Mouse (Mus musculus) urinary bladder, postnatal 10 days (tissue): ENCODE measurements around the gene Akr1c13.
"Not testable (repeated sequence)": the region's sequence is repeated elsewhere in the genome, so short reads cannot be mapped to it uniquely, and the experiment has no call there.

Source experiments
- DNase-seq: peaks from one replicate; pipeline ENCODE4 v3.0.0; 2022; ENCODE audit warnings: low spot score

Gene Akr1c13

DNA sequence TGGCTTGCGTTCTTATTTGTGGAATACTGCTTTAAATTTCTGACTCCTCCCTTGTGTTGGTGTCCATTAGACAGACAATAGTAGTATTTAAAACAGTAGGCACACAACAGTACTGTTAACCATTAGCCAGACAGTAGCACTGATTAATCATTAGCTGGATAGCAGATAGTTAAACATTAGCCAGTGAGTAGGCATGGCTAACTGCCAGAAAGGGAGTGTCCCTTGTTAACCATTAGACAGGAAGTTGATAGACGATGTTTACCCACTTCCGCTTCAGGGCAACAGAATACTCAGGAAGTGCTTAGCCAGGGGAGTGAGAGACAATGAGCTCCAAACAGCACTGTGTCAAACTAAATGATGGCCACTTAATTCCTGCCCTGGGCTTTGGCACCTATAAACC, at the start of gene Akr1c13:
Akr1c13 (plus strand) TSS at position 247 of the 400 bp plus-strand sequence.
- DNase-seq = no peak

DNA sequence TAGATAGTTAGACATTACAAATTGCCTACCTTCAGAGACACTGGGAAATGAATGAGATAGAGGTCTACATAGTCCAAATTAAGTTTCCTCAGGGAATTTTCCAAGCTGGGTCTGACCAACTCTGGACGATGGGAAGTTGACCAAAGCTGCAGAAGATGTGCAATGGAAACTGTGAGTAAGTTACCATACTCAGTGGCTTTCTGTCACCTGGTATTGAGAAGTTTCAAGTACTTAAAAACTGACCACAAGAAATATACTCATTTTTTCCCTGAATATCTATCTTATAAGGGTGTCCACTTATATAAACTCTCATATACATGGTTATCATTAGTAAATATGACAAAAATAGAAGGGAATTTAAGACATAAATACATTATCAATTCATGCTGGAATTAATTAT, 46.7 kb upstream of the Akr1c13 start:
- DNase-seq = no peak

DNA sequence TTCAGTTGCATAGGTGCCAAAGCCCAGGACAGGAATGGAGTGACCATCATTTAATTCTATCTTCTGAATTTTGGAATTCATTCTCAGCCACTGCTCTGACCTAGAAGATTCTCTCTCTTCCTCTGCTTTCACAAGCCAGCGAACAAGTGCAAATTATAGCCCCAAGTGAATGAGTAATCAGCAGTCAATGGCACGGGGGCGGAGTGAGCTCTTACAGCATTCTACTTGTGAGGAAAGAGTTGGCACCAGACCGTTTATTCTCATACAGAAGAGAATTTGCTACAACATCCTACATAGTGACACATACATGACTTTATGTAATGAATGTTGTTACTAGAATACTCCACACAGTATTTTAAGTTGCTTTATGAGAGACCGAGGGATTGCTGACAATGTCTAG, 40.4 kb upstream of the Akr1c13 start, which contains the start of gene Akr1c18:
Akr1c18 (minus strand) TSS at position 137 of the 400 bp plus-strand sequence.
- DNase-seq = no peak

DNA sequence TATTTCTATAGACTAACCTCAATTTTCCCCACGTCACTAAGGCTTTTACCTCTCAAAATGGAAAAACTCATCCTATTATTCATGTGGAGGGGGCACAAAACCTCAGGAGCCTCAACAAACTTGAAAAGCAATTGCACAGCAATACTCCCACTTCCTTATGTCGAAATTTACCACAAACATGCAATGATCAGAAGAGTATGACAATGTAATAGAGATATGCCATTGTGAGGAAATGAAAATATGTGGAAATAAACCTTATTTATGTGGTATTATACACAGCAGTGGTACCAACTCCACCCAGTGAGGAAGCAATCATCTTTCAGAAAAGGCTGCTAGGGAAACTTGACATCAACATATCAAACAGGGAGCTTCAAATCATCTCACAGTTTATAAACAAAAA, 38.0 kb upstream of the Akr1c13 start:
- DNase-seq = no peak

DNA sequence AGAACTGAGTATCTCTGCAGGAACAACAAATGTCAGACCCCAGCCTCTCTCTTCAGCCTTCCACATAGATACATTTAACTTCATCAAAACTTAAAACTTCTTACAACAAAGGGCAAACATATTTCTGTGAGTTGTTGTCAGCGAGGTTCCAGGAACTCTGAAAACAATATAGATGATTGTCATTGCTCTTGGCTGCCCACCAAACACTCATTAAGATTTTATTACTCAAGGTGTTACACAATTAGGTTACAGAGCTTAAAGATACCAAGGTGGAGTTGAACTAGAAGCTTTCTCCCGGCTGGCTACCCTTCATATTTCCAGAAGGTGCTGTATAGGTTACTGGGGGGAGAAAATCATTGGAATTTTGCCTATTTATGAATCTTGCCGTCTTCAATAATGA, 37.4 kb upstream of the Akr1c13 start:
- DNase-seq = no peak

DNA sequence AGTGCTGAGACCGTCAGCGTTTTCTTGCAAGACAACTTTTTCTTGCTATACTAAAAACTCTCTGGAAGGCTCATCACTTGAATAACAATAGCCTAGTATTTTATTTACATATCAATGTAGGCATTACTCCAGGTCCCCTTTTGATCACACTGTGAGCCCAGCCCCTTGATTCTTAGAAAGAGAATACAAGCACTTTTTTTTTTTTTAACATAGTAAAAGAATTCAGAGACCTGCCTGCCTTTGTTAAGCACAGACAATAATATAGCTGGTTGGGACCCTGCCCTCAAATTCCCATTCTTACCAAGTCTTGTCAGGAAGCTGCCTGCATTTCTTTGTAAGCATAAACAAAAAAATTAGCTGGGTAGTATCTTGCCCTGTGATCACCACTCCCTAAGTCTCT, 35.7 kb upstream of the Akr1c13 start:
- DNase-seq = no peak

DNA sequence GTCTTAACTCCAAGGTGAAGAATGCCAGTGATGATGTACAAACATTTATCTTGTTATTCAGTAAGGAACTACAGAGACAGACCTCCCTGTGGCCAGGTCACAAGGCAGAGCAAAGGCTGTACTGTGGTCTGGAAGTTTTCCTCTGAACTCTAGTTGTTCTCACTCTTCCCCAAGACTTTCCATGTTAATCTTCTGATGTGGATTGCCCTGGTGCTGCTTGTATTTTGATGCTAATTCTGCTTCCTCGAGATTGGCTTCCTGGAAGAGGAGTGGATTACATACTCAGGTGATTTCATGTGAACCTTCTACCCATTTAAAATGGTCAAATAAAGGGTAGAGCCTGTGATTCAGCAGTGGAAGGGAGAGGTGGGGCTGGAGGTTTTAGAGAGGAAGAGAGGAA, 22.9 kb upstream of the Akr1c13 start:
- DNase-seq = no peak

DNA sequence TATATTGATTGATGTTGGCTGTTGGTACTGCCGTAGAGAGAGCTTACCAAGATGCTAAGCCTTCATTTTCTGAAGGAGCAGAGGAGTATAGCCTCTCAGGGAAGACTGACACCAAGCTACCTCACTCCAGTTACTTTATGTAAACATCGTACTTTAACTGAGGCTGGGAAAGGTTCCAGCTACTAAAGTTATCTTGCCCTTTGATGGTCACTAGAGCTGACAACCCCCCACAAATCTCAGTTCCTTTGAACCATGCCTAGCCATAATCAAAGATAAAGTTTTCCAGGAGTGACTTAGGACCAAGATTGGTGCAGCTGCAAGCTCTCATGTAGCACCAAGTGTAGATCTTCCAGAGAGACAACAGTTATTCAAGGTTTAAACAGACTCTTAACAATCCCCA, 18.0 kb upstream of the Akr1c13 start:
- DNase-seq = no peak

DNA sequence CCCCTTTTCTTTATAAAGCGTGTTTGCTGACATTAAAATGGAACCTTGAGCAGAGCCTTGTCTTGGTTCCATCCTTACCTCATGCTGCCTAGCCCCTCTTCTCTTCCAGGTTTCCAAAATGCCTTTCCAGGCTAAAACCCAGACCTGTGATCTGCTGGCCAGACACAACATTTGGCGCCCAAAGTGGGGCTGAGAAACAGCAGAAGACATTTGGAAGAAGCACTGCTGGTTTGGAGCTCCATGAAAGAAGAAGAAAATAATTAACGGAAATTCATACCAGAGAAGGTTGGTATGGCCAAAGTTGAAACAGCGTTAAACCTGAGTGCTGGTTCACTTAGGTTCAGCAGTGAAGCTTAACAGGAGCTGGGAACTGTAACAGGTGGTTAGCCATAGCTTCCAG, 9.6 kb upstream of the Akr1c13 start:
- not testable (repeated sequence) for DNase-seq

DNA sequence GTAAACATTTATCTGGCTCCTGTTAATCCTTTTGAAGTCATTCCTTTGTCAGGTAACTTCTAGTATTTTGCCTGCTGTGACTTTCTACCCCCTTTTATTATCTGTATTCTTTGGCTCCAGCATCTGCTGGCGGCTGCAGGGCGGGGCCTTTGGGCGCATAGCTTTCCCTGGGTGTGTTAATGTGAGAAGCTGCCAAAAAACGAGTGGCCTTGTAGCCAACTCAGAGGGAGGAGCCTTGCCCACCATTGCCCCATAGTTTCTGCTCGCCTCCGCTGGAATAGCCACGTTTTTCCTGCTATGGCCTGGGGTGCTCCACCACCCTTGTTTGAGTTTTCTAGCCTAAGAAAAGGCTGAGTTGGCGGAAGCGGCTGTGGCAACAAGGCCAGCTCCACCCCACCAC, 7.8 kb upstream of the Akr1c13 start:
- no peak for DNase-seq

DNA sequence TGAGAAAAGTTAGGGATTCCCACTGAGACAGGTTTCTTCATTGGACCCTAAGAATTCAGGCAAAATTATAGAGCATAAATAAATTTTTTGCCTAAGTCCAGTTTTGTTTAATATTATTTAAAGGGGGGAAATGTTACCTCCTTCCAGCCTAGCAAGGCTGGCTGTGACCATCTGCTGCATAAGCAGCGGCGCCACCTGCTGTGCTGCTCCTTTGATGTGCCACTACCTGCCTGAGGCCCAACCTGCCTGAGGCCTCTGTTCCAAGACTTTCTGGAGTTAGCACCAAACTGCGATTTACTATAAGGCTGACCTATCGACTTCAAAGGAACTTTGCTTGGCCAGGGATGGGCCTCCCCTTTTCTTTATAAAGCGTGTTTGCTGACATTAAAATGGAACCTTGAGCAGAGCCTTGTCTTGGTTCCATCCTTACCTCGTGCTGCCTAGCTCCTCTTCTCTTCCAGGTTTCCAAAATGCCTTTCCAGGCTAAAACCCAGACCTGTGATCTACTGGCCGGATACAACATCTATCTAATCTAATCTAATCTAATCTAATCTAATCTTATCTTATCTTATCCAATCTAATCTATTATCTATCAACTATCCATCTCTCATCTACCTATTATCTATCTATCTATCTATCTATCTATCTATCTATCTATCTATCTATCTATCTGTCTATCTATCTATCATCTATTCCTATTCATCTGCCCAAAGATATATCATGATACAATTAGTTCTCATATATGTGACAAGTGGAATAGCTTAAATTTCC, 4.1 kb upstream of the Akr1c13 start:
- not testable (repeated sequence) for DNase-seq

DNA sequence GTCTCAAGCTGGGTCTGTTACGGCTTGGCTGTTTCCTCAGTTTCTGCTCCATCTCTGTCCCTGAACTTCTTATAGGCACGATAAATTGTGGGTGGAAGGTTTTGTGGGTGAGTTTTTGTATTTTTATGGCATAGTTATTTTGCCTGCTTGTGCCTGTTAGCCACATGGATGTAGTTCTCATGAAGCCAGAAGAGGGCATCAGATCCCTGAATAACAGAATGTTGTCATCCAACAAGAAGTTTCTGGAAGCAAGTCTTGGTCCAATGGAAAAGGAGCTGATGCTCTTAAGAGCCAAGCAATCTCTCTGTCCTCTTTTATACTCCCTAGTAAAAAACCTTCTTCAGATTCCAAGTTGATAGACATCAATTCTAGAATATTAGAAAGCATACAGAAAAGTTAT, 2.8 kb upstream of the Akr1c13 start:
- no peak for DNase-seq

DNA sequence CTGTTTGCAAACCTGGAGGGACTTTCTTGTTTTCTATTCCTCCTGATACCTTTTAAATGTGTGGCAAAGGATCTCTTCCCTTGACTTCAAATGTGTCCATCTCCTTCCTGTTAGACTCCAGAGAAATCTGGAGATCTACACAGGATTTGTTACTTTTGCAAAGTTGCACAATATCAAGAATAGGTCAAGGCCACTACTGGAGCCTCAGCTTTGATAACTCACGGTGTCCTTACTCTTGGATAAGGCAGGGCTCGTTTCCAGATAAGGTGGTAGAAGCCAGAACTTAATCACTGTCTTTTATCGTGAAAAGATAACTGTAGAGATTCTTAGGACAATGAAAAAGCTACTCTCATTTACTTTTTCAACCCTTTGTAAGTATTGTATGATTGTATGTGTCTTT, 1.6 kb downstream of the Akr1c13 start:
- no peak for DNase-seq

DNA sequence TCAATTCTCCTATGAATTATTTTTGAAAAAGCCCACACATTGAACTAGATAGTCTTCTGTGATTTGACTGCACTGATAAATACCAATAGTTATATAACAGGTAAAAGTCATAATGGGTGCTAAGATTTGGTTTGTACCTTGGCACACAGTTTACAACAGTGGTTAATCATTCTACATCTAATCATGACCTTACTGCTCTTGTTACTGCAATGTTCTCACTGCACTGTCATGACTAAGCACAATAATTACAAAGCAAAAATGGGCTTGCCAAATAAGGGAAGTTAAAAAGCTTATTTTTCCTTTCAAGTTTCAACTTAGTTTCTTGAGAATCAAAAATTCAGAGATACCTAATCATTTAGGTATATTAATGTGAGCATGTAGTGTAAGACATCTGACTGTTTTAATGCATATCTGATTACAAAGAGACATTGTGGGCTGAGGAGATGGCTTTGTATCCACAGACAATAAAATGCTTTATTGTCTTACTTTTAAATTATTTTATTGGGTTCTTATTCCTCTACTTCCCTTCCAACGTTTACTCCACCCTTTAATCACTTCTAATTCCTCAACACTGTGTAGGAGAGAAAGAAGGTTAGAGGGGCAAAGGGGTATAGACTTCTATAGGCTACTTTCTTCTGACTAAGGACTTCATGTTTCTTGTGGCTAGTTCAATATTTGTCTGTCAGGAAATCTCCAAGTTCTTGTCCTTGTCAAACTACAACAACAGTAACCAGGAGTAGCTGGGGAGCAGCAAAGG, 15.4 kb downstream of the Akr1c13 start:
- no peak for DNase-seq

DNA sequence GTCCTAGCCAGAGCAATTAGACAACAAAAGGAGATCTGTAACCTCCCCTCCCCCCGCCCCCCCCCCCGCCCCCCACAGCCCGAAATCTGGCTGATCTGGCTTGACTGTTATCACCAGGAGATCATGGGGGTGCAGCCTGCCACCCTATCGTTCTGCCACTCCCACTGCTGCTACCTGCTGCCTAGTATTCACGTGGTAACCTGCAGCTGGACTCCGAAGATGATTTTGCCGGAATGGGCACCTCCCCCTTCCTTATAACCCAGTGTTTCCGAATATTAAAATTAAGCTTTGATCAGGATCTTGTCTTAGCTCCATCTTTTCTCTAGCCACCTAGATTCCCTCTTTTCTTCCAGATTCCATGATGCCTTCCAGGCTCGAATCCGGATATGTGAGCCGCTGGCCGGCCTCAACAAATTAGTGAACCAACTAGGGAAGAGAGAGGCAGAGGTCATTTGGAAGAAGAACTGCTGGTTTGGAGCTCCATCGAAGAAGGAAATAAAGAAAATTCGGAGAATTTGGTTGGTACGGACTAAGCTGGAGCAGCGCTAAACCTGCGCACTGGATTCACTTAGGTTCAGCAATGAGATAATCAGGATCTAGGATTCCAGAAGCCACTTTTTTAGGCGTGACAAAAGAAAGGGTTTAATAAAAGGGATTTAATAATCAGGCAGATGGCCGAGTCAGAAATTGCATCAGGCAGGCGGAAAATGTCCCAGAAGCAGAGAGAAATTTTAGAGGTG, 20.8 kb downstream of the Akr1c13 start:
- DNase-seq = no peak

DNA sequence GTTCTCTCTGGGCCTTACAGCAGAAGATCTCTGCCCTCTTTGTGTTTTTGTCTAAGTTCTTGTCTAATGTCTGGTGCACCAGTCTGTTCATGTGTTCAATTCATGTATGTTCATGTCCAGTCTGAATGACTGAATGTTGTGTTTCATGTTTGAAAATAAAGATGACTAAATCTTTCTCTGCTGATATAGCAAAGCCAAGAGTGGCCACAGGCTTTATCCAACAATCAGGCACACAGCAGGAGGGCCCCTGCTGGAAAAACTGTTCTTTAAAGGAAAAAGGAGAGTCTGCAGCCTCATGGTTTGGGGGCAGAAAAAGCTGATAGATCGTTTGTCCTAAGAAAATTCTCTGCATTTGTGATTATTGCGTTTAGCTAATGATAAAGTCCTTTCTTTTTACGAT, 21.4 kb downstream of the Akr1c13 start:
- no peak for DNase-seq

DNA sequence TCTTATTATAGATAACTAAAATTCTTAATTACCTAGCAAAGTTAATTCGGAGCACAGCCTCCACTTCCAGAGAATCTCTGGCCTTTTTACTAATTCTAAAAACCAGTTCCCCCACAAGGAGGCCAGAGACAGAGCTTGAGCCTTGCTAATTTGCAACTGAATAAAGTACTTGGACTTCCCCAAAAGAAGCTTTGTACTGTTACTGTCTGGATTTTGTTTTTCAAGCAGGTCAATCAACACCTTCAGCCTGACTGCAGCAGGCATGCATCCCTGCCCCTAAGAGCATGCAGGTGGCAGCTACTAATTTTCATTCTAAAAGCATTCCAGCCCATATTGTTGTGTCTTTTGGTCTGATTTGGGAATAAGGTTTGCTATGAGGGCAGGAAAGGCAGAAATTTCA, 24.5 kb downstream of the Akr1c13 start:
- not testable (repeated sequence) for DNase-seq

DNA sequence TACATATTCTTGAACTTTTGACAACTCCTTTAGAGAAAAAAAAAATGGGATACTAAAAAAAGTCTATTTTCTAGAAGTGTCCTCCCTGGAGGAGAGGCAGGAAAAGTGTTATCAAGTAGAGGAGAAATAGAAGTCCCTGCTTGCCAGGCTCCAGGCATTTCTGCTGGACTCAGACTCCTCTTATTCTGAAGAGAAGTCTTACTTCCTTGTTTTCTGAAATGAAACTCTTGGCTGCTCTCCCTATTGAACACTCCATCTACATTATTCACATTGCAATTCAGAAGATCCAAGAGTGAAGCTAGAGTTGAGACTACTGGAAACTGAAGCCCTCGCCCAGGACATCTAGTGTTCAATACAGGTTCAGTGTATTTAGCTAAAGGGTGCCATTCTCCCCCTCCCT, 37.5 kb downstream of the Akr1c13 start, which contains the start of gene Akr1c19:
Akr1c19 (plus strand) TSS at position 260 of the 400 bp plus-strand sequence.
- no peak for DNase-seq

DNA sequence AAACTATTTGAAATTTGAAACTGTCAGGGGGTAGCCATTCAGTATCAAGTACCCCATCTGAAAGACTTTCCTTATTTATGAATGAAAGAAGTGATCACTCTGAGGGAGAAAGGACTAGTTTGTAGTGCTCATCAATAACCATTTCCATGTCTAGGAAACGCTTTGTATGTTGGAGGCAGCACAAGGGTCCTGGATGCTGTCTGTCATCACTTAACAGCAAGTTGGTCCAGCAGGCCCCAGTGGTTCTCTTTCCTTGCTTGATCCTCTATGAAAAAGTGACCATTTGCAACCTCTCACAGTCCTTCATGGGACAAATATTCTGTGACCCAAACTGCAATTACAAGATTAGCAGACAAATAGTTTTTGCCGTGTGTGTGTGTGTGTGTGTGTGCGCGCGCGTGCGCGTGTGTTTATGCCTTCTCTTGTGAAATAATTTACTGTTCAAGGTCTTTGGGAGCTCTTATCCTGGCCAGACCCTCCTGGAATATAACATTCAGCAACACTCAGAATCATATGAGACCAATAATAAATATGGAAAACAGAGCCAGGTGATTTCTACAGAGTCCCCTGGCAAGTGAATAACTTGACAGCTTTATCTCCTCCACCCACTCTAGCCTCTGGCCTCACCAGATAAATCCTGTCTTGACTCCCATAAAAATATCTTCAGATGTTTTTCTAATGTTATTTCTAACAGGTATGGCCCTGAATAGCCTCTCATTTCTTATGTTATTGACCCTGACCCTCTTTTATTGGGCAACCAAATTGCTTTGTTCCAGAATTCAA, 40.1 kb downstream of the Akr1c13 start:
- DNase-seq = no peak

DNA sequence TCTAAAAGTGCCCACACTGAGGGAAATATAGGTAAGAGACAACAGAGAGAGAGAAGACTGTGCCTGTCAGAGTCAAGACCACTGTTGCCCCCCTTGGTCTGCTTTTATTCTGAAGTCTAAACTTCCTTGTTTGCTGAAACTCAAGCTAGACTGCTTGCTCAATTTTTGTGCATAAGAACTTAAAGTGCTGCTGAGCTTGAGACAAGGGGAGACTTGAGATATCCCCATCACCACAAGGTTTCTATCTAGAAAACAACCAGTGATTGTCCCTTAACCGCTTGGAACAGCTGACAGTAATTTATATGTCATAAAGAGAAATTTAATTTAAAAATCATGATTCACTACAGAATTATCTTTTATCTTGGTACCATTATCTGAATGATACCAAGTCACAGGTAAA, 42.2 kb downstream of the Akr1c13 start:
- no peak for DNase-seq

DNA sequence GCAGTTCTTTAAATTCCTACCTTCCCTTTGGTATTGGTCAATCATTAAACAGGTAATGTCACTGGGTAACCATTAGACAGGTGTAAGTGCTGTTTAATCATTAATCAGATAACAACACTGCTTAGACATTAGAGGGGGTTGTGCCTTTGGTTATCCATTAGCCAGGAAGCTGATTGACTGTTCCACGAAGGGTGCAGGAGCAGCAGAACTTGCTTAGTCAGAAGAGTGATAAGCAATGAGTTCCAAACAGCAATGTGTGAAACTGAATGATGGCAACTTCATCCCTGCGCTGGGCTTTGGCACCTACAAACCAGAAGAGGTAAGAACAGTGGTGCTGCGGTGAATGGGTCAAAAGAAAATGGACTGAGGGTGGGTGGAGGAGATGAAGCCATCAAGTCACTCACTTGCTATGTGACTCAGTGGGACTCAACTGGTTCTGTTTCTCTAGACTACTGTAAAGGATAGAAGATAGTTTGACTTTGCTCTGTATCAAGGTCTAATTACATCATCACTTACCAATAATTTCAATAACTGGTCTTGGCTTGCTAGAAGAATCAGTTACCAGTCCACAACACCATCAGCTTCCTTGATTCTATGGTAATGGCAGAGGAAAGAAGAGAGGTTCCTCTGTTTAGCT, 42.7 kb downstream of the Akr1c13 start:
- DNase-seq = no peak
